Mouse (Mus musculus): ENCODE results near the gene Lrwd1. TPM values are rescaled to one million over a fixed set of nuclear protein-coding genes. Genes with fewer than 3 reads are reported as not detected.

Gene Lrwd1
- polyA plus RNA-seq, 1 experiment from 2014 or later = 23.6 TPM

- H3K9ac ChIP-seq (ENCODE audit: low read length) = peak overlapping the region; percentile 72
Observed at GRCm38 (mm10) chr5:136171363-136172341, 35.8 kb upstream of the Lrwd1 start.

DNA sequence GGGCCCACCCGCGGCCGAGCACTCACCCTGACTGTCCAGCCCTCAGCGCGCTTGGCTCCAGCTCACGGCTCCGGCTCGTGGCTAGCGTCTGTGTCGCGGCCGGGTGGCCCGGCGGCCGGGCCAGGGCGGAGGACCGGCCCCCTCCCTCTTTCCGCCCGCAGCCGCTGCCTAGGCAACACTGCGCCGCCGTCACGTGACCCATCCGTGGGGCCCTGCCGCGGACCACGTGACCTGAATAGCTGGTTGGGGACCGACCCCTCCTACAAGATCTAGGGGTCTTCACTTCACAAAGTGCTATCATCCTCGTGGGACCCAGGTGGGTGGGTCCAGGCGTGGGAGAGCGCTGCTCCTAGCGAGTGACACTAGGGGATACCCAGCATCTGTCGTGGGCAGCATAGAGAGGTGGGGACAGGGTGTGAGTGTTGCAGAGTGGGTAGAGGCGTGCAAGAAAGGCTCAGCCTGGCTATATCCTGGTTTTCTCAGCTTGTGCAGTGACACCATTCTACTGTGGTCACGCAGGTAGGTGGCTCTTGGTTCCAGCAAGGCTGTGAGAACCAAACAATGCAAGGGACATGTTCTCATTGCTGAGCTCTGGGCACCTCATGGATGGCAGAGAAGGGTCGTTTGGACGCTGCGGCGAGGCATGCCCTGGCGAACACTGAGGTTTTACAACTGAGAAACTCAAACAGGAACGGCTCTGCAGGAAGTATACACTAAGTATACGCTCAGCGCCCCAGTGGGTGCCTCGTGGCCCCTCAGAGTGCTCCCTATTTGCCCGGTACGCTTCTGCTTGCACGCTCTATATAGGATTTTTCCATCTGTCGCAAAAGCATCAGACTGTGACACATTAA lies 34.9 kb upstream of the Lrwd1 start, which contains the start of gene Orai2:
TSS of gene Orai2 (minus strand) at position 202 of the 851 bp plus-strand sequence.
- Histone ChIP-seq H3K9ac (ENCODE audit: low read length) (peak within 1 kb of the TSS; percentile 72), H3K27ac (ENCODE audit: low read length) (peak within 1 kb of the TSS; percentile 75), H3K9me3 (replicated peaks; ENCODE audit: control insufficient read depth, low read length) (peaks cover 2% of the 10 kb centered on the region; the same call in 1 of the 2 replicates), H3K4me3 (ENCODE audit: low read length) (peak within 1 kb of the TSS; percentile 68), H3K4me1 (ENCODE audit: control insufficient read depth, insufficient read depth, low read length) (peaks cover 14% of the 10 kb centered on the region; the same call in 1 of the 2 replicates), H3K4me2 (ENCODE audit: low read depth, low read length) (peak within 1 kb of the TSS; percentile 98), H3K36me3 (ENCODE audit: control insufficient read depth, insufficient read depth) (no peaks in the 10 kb centered on the region; the same call in 1 of the 2 replicates), H3K27me3 (ENCODE audit: control insufficient read depth, insufficient read depth, low read length) (no peaks in the 10 kb centered on the region)
- WGBS = 4% methylated on average over 49 of the region's 49 CpGs
- ATAC-seq (replicated peaks; ENCODE audit: extremely low read depth, insufficient read depth, low FRiP score) = peak; percentile 66

More at GRCm38 (mm10) chr5:136171363-136172341, 35.8 kb upstream of the Lrwd1 start:
- no peaks in the 10 kb centered on the region; the same call in 1 of the 2 replicates for H3K36me3 ChIP-seq (ENCODE audit: control insufficient read depth, insufficient read depth)
- no peaks in the 10 kb centered on the region for H3K27me3 ChIP-seq (ENCODE audit: control insufficient read depth, insufficient read depth, low read length)
- peaks cover 14% of the 10 kb centered on the region; the same call in 1 of the 2 replicates for H3K4me1 ChIP-seq (ENCODE audit: control insufficient read depth, insufficient read depth, low read length)
- H3K27ac ChIP-seq (ENCODE audit: low read length) = peak overlapping the region; percentile 75
- peak overlapping the region; percentile 98 for H3K4me2 ChIP-seq (ENCODE audit: low read depth, low read length)
- H3K4me3 ChIP-seq (ENCODE audit: low read length) = peak overlapping the region; percentile 68
- WGBS = 28% methylated on average over 17 of the region's 17 CpGs
- peaks cover 2% of the 10 kb centered on the region; the same call in 1 of the 2 replicates for H3K9me3 ChIP-seq (replicated peaks; ENCODE audit: control insufficient read depth, low read length)
- ATAC-seq (replicated peaks; ENCODE audit: extremely low read depth, insufficient read depth, low FRiP score) = no peak; the same call in 1 of the 2 replicates

DNA sequence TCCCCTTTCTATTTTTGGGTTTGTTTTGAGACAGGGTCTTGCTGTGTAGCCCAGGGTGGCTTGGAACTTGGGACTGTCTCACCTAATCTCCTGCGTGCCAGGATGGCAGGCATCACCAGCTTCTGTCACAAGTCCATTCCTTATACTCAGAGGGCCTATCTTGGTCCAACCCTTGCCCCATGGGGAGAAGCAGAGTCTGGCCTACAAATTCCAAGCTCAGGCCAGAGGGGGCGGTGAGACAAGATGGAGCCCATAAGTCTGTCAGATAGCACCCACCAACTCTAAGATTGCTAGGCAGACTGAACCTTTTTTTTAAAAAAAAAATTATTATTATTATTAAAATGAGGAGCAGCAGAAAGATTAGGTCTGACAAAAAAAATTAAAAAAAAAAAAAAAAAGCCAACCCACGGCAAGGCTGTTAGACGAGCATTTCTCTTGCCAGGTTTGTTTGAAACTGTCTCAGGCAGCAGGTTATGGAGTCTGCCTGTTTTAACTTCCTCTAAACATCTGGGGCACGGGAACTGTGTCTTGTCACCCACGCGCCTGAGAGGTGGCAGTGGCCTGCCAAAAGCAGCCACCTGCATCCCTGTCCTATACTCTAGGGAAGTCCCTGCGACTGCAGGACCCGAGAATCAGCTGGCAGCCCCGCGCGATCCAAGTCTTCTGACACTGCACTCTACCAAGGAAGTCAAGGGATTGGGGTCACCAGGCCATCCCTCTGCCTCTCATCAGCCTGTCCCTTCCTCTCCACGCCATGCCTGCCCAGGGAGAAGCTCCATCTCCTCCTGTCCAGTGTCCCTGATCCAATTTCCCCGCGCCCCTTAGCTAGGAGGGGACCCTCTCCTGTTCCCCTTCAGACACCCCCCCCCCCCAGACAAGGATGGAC lies 34.0 kb upstream of the Lrwd1 start:
- Histone ChIP-seq H3K4me1 (ENCODE audit: control insufficient read depth, insufficient read depth, low read length) (peaks cover 14% of the 10 kb centered on the region; the same call in 1 of the 2 replicates), H3K36me3 (ENCODE audit: control insufficient read depth, insufficient read depth) (no peaks in the 10 kb centered on the region; the same call in 1 of the 2 replicates), H3K4me3 (ENCODE audit: low read length) (peak overlapping the region; percentile 68), H3K9ac (ENCODE audit: low read length) (peak overlapping the region; percentile 72), H3K9me3 (replicated peaks; ENCODE audit: control insufficient read depth, low read length) (no peaks in the 10 kb centered on the region; the same call in 1 of the 2 replicates), H3K27ac (ENCODE audit: low read length) (peak overlapping the region; percentile 51), H3K27me3 (ENCODE audit: control insufficient read depth, insufficient read depth, low read length) (no peaks in the 10 kb centered on the region), H3K4me2 (ENCODE audit: low read depth, low read length) (peak overlapping the region; percentile 98)
- WGBS = 14% methylated on average over 15 of the region's 15 CpGs
- peak; percentile 45 for ATAC-seq (replicated peaks; ENCODE audit: extremely low read depth, insufficient read depth, low FRiP score)

DNA sequence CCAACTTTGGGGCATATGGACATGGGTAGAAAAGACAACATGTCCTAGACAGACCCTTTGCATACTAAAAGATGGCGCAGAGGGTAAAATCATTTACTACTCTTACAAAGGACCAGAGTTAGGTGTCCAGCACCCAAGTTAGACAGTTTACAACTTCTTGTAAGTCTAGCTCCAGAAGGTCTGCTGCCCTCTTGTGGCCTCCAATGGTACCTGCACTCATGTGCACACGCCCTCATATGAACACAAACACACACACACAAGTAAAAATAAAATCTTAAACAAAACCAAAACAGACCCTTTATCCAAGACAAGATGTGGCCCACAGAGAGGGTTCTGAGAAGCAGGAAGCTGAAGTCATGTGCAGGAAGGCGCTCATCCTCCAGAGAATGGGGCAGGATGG lies 32.2 kb upstream of the Lrwd1 start:
- Histone ChIP-seq H3K9ac (ENCODE audit: low read length) (no peak overlapping the region), H3K9me3 (replicated peaks; ENCODE audit: control insufficient read depth, low read length) (no peaks in the 10 kb centered on the region; the same call in 1 of the 2 replicates), H3K27ac (ENCODE audit: low read length) (no peak overlapping the region), H3K4me3 (ENCODE audit: low read length) (no peak overlapping the region), H3K4me2 (ENCODE audit: low read depth, low read length) (no peak overlapping the region), H3K27me3 (ENCODE audit: control insufficient read depth, insufficient read depth, low read length) (no peaks in the 10 kb centered on the region), H3K36me3 (ENCODE audit: control insufficient read depth, insufficient read depth) (no peaks in the 10 kb centered on the region; the same call in 1 of the 2 replicates), H3K4me1 (ENCODE audit: control insufficient read depth, insufficient read depth, low read length) (0 out of 2 replicates have a peak, but pooled peaks cover 9% of the 10 kb centered on the region)
- 92% methylated on average over 3 of the region's 3 CpGs for WGBS
- no peak for ATAC-seq (replicated peaks; ENCODE audit: extremely low read depth, insufficient read depth, low FRiP score)

DNA sequence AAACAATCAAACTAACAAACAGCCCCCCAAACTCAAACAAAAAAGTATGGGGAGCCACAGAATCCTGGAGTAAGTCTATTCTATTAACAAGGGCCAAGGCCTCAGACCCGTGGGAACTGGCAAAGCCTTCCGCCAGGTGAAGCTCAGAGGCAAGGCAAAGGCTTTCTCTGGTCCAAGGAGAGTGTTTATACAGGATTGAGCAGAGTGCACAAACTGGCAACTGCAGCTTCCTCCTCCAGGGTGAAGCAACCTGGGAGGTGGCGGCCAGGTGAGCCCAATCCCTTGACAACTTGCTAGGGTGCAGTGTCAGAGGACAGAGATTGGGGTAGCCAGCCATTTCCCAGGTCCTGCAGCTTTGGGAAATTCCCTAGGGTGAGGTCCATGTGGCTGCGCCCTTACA lies 31.4 kb upstream of the Lrwd1 start:
- WGBS = 87% methylated on average over 4 of the region's 4 CpGs
- H3K27ac ChIP-seq (ENCODE audit: low read length) = no peak overlapping the region
- no peak for ATAC-seq (replicated peaks; ENCODE audit: extremely low read depth, insufficient read depth, low FRiP score)
- H3K4me3 ChIP-seq (ENCODE audit: low read length) = no peak overlapping the region
- no peaks in the 10 kb centered on the region; the same call in 1 of the 2 replicates for H3K36me3 ChIP-seq (ENCODE audit: control insufficient read depth, insufficient read depth)
- H3K4me2 ChIP-seq (ENCODE audit: low read depth, low read length) = no peak overlapping the region
- H3K4me1 ChIP-seq (ENCODE audit: control insufficient read depth, insufficient read depth, low read length) = 0 out of 2 replicates have a peak, but pooled peaks cover 9% of the 10 kb centered on the region
- H3K9ac ChIP-seq (ENCODE audit: low read length) = no peak overlapping the region
- H3K27me3 ChIP-seq (ENCODE audit: control insufficient read depth, insufficient read depth, low read length) = no peaks in the 10 kb centered on the region
- H3K9me3 ChIP-seq (replicated peaks; ENCODE audit: control insufficient read depth, low read length) = no peaks in the 10 kb centered on the region; the same call in 1 of the 2 replicates

- H3K4me1 ChIP-seq (ENCODE audit: control insufficient read depth, insufficient read depth, low read length) = 0 out of 2 replicates have a peak, but pooled peaks cover 5% of the 10 kb centered on the region
- H3K4me2 ChIP-seq (ENCODE audit: low read depth, low read length) = no peak overlapping the region
- no peak overlapping the region for H3K4me3 ChIP-seq (ENCODE audit: low read length)
- ATAC-seq (replicated peaks; ENCODE audit: extremely low read depth, insufficient read depth, low FRiP score) = no peak
- no peak overlapping the region for H3K9ac ChIP-seq (ENCODE audit: low read length)
- no peaks in the 10 kb centered on the region for H3K27me3 ChIP-seq (ENCODE audit: control insufficient read depth, insufficient read depth, low read length)
- no peak overlapping the region for H3K27ac ChIP-seq (ENCODE audit: low read length)
- no peaks in the 10 kb centered on the region; the same call in 1 of the 2 replicates for H3K36me3 ChIP-seq (ENCODE audit: control insufficient read depth, insufficient read depth)
- 73% methylated on average over 8 of the region's 8 CpGs for WGBS
- no peaks in the 10 kb centered on the region; the same call in 1 of the 2 replicates for H3K9me3 ChIP-seq (replicated peaks; ENCODE audit: control insufficient read depth, low read length)
Observed at GRCm38 (mm10) chr5:136165246-136165645, 29.4 kb upstream of the Lrwd1 start.

DNA sequence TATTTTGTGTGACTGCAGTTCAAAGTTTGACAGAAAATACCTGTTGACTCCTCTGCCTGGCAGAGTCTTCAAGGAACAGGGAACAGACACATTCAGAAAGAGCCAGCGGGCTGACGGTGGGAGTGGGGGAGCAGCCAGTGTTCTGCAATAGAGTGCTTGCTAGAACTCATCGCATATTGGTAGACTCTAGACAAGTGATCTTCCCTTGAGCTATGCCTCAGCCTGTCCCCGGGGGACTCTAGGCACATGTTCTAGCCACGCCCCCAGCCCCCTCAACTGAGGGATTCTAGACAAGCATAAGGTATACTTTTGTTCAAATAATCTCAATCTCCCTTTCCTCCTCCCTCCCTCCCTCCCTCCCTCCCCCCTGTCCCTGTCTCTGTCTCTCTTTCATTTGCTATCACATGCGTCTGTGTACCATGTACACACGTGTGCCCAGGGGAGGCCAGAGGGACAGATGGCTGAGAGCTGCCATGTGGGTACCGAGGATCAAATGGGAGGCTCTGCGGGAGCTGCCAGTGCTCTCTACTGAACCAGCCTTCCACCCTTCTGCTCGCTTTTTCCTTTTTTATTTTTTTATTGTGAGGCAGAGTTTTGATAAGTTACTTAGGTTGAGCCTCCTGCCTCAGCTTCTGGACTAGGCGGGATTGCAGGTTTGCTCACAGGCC lies 28.1 kb upstream of the Lrwd1 start:
- no peak for ATAC-seq (replicated peaks; ENCODE audit: extremely low read depth, insufficient read depth, low FRiP score)

More for the DNA sequence above, 28.1 kb upstream of the Lrwd1 start:
- 83% methylated on average over 11 of the region's 11 CpGs for WGBS
- H3K36me3 ChIP-seq (ENCODE audit: control insufficient read depth, insufficient read depth) = no peaks in the 10 kb centered on the region; the same call in 1 of the 2 replicates
- H3K4me3 ChIP-seq (ENCODE audit: low read length) = no peak overlapping the region
- no peak overlapping the region for H3K4me2 ChIP-seq (ENCODE audit: low read depth, low read length)
- H3K9ac ChIP-seq (ENCODE audit: low read length) = no peak overlapping the region
- no peaks in the 10 kb centered on the region for H3K27me3 ChIP-seq (ENCODE audit: control insufficient read depth, insufficient read depth, low read length)
- no peaks in the 10 kb centered on the region for H3K4me1 ChIP-seq (ENCODE audit: control insufficient read depth, insufficient read depth, low read length)
- no peak overlapping the region for H3K27ac ChIP-seq (ENCODE audit: low read length)
- H3K9me3 ChIP-seq (replicated peaks; ENCODE audit: control insufficient read depth, low read length) = no peaks in the 10 kb centered on the region; the same call in 1 of the 2 replicates
